Mouse (Mus musculus): Measurements from ENCODE around the gene Rap1a.

DNA sequence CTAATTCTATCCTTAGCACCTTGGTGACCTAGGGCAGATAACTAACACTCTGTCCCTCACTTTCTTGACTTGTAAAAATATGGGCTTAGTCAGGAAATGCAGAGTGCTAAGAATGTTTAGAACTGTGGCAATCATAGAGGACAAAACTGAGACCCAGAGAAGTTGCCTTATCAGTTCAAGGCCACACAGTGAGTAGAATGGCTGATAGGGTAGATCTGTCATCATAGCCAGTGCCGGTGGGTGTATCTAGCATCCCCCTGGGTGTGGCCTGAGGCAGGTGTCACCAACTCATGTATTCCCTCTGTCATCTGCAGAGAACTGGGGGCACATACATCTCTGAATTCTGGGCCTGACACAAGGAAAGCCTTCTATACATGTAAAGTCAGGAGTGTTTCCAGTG, 102.8 kb downstream of the Rap1a start:
- no peak for TF ChIP-seq CTCF (IDR thresholded peaks at IDR 0.05; ENCODE audit: low read depth, low read length)
- TF ChIP-seq POLR2A (IDR thresholded peaks at IDR 0.05; ENCODE audit: borderline replicate concordance, low read depth, low read length), result no peak
